Comparison of ENCODE assay signal across 8 mouse cellular contexts in the genomic region with DNA sequence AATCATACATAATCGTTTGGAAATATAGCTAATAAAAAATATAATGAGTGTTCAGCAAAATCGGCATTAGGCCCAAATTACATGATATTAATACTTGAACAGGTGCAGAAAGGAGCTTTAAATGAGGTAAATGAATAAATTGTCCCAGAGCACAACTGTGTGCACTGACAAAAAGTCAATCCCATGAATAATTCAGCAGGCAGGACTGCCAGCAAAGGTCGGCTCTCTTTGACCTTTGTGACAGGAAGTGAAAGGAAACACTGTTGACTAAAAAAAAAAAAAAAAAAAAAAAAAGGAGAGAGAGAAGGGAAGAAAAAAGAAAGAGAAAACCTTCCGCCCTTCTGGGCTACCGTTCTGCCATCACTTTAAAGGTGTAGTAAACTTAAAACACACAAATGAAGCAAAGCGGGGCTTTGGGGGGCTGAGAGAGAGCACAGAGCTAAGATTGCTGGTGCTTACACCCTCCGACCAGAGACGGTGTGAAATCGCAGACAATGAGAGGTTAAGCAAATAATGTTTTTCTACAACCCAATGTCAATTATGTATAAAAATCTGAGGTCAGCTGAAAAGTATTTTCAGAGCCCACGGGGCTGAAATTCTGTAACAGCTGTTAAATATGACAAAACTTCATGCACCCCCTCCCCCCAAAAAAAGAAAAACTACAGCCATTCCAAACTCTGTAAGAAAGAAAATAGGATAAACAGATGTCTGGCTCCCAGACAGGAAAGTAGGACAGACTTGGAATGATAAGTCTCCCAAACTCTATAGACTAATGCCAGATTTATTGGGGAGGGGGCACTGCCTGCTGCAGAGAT. TPM values are rescaled to one million over a fixed set of nuclear protein-coding genes. Genes with fewer than 3 reads are reported as not detected.
DNase-seq lines count a peak whose midpoint lies in the region; ATAC-seq lines count a peak whose summit lies in the region.

No protein-coding gene starts in this region.

- H3K9me3 ChIP-seq in neural tube, embryonic 11.5 days (ENCODE audit: control insufficient read depth, low read length) = no peaks in the 10 kb centered on the region
- no peaks in the 10 kb centered on the region for H3K9me3 ChIP-seq in embryonic facial prominence, embryonic 13.5 days
- no peaks in the 10 kb centered on the region for H3K9me3 ChIP-seq in limb, embryonic 12.5 days

- peak overlapping the region; percentile 35; the same call in 1 of the 2 replicates for H3K9ac ChIP-seq in neural tube, embryonic 11.5 days (ENCODE audit: low read length)
- H3K9ac ChIP-seq in embryonic facial prominence, embryonic 13.5 days = peak overlapping the region; percentile 44; the same call in 1 of the 2 replicates
- H3K9ac ChIP-seq in limb, embryonic 12.5 days (replicated peaks) = peak overlapping the region; percentile 48

- 11% methylated on average over 10 of the region's 10 CpGs for WGBS in neural tube, embryonic 11.5 days
- 21% methylated on average over 10 of the region's 10 CpGs for WGBS in embryonic facial prominence, embryonic 13.5 days
- WGBS in limb, embryonic 12.5 days = 26% methylated on average over 10 of the region's 10 CpGs

- H3K27me3 ChIP-seq in neural tube, embryonic 11.5 days (ENCODE audit: control insufficient read depth, insufficient read depth, low read length) = peaks cover 7% of the 10 kb centered on the region
- H3K27me3 ChIP-seq in embryonic facial prominence, embryonic 13.5 days = peaks cover 76% of the 10 kb centered on the region
- peaks cover 17% of the 10 kb centered on the region for H3K27me3 ChIP-seq in limb, embryonic 12.5 days

- peaks cover 46% of the 10 kb centered on the region for H3K4me1 ChIP-seq in neural tube, embryonic 11.5 days (ENCODE audit: control insufficient read depth, insufficient read depth, low read length)
- peaks cover 69% of the 10 kb centered on the region for H3K4me1 ChIP-seq in embryonic facial prominence, embryonic 13.5 days
- H3K4me1 ChIP-seq in limb, embryonic 12.5 days (replicated peaks) = peaks cover 78% of the 10 kb centered on the region

- no peak overlapping the region for H3K4me3 ChIP-seq in neural tube, embryonic 11.5 days (ENCODE audit: low read depth, low read length)
- peak overlapping the region; percentile 24 for H3K4me3 ChIP-seq in embryonic facial prominence, embryonic 13.5 days
- H3K4me3 ChIP-seq in limb, embryonic 12.5 days (replicated peaks) = peak overlapping the region; percentile 25

- H3K27ac ChIP-seq in neural tube, embryonic 11.5 days (ENCODE audit: low read depth, low read length) = peak overlapping the region; percentile 49
- H3K27ac ChIP-seq in embryonic facial prominence, embryonic 13.5 days = peak overlapping the region; percentile 86
- peak overlapping the region; percentile 87 for H3K27ac ChIP-seq in limb, embryonic 12.5 days

- H3K4me2 ChIP-seq in neural tube, embryonic 11.5 days (ENCODE audit: low read depth) = peak overlapping the region; percentile 34
- H3K4me2 ChIP-seq in embryonic facial prominence, embryonic 13.5 days = peak overlapping the region; percentile 52
- H3K4me2 ChIP-seq in limb, embryonic 12.5 days = peak overlapping the region; percentile 56

- no peaks in the 10 kb centered on the region for H3K36me3 ChIP-seq in neural tube, embryonic 11.5 days (ENCODE audit: control insufficient read depth, insufficient read depth, low read length)
- H3K36me3 ChIP-seq in embryonic facial prominence, embryonic 13.5 days = no peaks in the 10 kb centered on the region
- peaks cover 19% of the 10 kb centered on the region for H3K36me3 ChIP-seq in limb, embryonic 12.5 days

- no peak for DNase-seq in neural tube, embryonic 11.5 days (ENCODE audit: low spot score)
- DNase-seq in neural tube, embryonic 10.5 days (ENCODE audit: extremely low spot score, low spot score) = no peak
- DNase-seq in yolk sac, embryonic 10.5 days (ENCODE audit: low spot score) = peak; percentile 3
- no peak for DNase-seq in ovary, adult 18-20 months (ENCODE audit: low spot score)
- DNase-seq in thymus, postnatal 36 days = no peak
- no peak for DNase-seq in cerebellum, adult 11-12 months

- ATAC-seq in neural tube, embryonic 11.5 days (ENCODE audit: insufficient read depth, low FRiP score, low TSS enrichment) = 0 out of 2 replicates have a peak, but pooled peaks have one; percentile 51
- ATAC-seq in embryonic facial prominence, embryonic 13.5 days (ENCODE audit: insufficient number of reproducible peaks, insufficient read depth, low FRiP score, low TSS enrichment, low read depth) = no peak
- no peak for ATAC-seq in limb, embryonic 12.5 days (ENCODE audit: insufficient number of reproducible peaks, insufficient read depth, low FRiP score, low TSS enrichment, low read depth)

RNA-seq across cellular contexts. Expression of gene Ebf3, which starts 11.1 kb away (rescaled TPM):
- 12.9 and 13.0 TPM in 2 replicates for polyA plus RNA-seq in neural tube, embryonic 11.5 days (2014; fragmentation: Nextera tagmentation; extraction: Ambion mirVana)
- 8.6 and 11.6 TPM in 2 replicates for polyA plus RNA-seq in embryonic facial prominence, embryonic 13.5 days (2015; fragmentation: Nextera tagmentation; extraction: Ambion mirVana)
- polyA plus RNA-seq in limb, embryonic 12.5 days (2016; fragmentation: Nextera tagmentation; extraction: Ambion mirVana) = 16.9 and 17.6 TPM in 2 replicates
